ENCODE assay signal across 1 mouse cellular context in the genomic region with DNA sequence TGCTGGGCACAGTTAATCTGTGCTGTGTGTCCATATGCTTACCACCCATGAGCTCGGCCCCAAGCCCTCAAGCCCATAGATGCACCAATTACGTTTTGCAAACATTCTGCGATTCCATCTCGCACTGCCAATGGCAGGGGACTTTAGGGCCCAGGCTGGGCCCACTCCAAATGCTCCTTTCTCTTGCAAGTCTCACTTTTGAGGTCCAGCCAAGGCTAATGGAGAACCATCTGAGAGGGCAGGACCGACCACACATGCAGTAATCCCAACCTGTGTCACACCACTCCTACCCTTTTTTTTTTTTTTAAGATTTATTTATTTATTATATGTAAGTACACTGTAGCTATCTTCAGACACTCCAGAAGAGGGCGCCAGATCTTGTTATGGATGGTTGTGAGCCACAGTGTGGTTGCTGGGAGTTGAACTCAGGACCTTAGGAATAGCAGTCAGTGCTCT.
TF ChIP-seq lines count a peak whose summit lies in the region.

No protein-coding gene starts in this region.

TF ChIP-seq in ES-E14, 5 proteins besides CTCF, POLR2A, EP300 and RAD21:
- TF ChIP-seq ZNF384 (IDR thresholded peaks at IDR 0.05; ENCODE audit: low read depth, low read length), result peak; percentile 85
- TF ChIP-seq HCFC1 (IDR thresholded peaks at IDR 0.05; ENCODE audit: borderline replicate concordance, insufficient read depth, low read length), result no peak
- TF ChIP-seq CHD2 (IDR thresholded peaks at IDR 0.05; ENCODE audit: low read depth, low read length), result no peak
